Mouse (Mus musculus) hindbrain, postnatal 0 days (tissue): ENCODE measurements around the gene Oit3. TPM values are rescaled to one million over a fixed set of nuclear protein-coding genes. Genes with fewer than 3 reads are reported as not detected.
"Not testable (repeated sequence)": the region's sequence is repeated elsewhere in the genome, so short reads cannot be mapped to it uniquely, and the experiment has no call there.

Experiments used
- ATAC-seq: fragments of 200-750 bp; cut with Nextera tagmentation; 2 replicates; pipeline ENCODE4 v1.8.0; 2017; ENCODE audit warnings: mild to moderate bottlenecking, moderate TSS enrichment, moderate library complexity
- DNase-seq: peaks from one replicate; pipeline ENCODE4 v3.0.0-alpha.2; 2015; ENCODE audit warnings: low spot score
- H3K27ac ChIP-seq: fragments of 300-500 bp; sonication (generic); 2 replicates; pipeline ENCODE4 v1.5.1; 2014; ENCODE audit warnings: mild to moderate bottlenecking
- H3K27me3 ChIP-seq: fragments of 300-500 bp; sonication (generic); 2 replicates; pipeline ENCODE4 v1.6.1; 2014; ENCODE audit warnings: low read length, mixed read lengths; ENCODE audit not compliant: insufficient read depth
- H3K36me3 ChIP-seq: fragments of 300-500 bp; sonication (generic); 2 replicates; pipeline ENCODE4 v1.6.1; 2014; ENCODE audit warnings: low read length, mixed read lengths; ENCODE audit not compliant: insufficient read depth
- H3K4me1 ChIP-seq: fragments of 300-500 bp; sonication (generic); 2 replicates; pipeline ENCODE4 v1.6.1; 2014; ENCODE audit warnings: antibody characterized with exemption, low read length, mixed read lengths; ENCODE audit not compliant: insufficient read depth
- H3K4me2 ChIP-seq: fragments of 300-500 bp; sonication (generic); 2 replicates; pipeline ENCODE4 v1.6.1; 2014; ENCODE audit warnings: low read depth, mild to moderate bottlenecking, low read length, moderate library complexity, mixed read lengths
- H3K4me3 ChIP-seq: fragments of 300-500 bp; sonication (generic); 2 replicates; pipeline ENCODE4 v1.5.1; 2014; ENCODE audit warnings: low read length
- H3K9ac ChIP-seq: fragments of 300-500 bp; sonication (generic); replicated peaks from 2 replicates; pipeline ENCODE4 v1.6.1; 2014; ENCODE audit warnings: mild to moderate bottlenecking, low read length, moderate library complexity, mixed read lengths
- H3K9me3 ChIP-seq: fragments of 300-500 bp; sonication (generic); 2 replicates; pipeline ENCODE4 v1.6.1; 2016; ENCODE audit warnings: low read length, mixed read lengths
- CTCF ChIP-seq: IDR thresholded peaks from 2 replicates; pipeline ENCODE4 v1.5.1; 2016; ENCODE audit warnings: antibody characterized with exemption, control low read depth, low read depth
- WGBS: fragments of 180-500 bp; shearing (Covaris S2); extraction: QIAGEN DNeasy Blood & Tissue Kit; methylation state at CpG from one replicate; pipeline ENCODE4 v1.1.7; 2014; 5-methylcytosine and 5-hydroxymethylcytosine counted together
- polyA plus RNA-seq: library from polyadenylated mRNA; unstranded; fragments of >200 nt; fragmentation: Nextera tagmentation; extraction: Ambion mirVana; gene quantifications from 2 replicates; pipeline ENCODE4 v1.2.1, GENCODE M21; 2015
- total RNA-seq: library from RNA; depleted of rRNA; stranded (reverse); fragments of >200 nt; gene quantifications from 2 replicates; pipeline ENCODE4 v1.2.3, GENCODE M21; 2014

Gene Oit3
- total and polyA plus RNA-seq, 2 experiments from 2014 or later: 0.11 TPM; not detected in 1

GRCm38 (mm10) chr10:59391907-59392306 is 49.7 kb downstream of the Oit3 start:
- Histone ChIP-seq H3K27ac (no peak overlapping the region), H3K36me3 (no peaks in the 10 kb centered on the region), H3K4me1 (no peaks in the 10 kb centered on the region), H3K4me3 (no peak overlapping the region), H3K9ac (no peak overlapping the region), H3K9me3 (0 out of 2 replicates have a peak, but pooled peaks cover 4% of the 10 kb centered on the region), H3K4me2 (no peak overlapping the region), H3K27me3 (no peaks in the 10 kb centered on the region)
- ATAC-seq (no peak), DNase-seq (no peak)
- 76% methylated on average over 4 of the region's 4 CpGs for WGBS
- no peak for TF ChIP-seq CTCF

GRCm38 (mm10) chr10:59389652-59390051 is 51.9 kb downstream of the Oit3 start:
- ATAC-seq (no peak), DNase-seq (no peak)
- no peak overlapping the region for H3K4me2 ChIP-seq
- H3K36me3 ChIP-seq: no peaks in the 10 kb centered on the region
- no peak overlapping the region for H3K4me3 ChIP-seq
- 0 out of 2 replicates have a peak, but pooled peaks cover 4% of the 10 kb centered on the region for H3K9me3 ChIP-seq
- 91% methylated on average over 3 of the region's 3 CpGs for WGBS
- no peak overlapping the region for H3K9ac ChIP-seq
- no peaks in the 10 kb centered on the region for H3K27me3 ChIP-seq
- no peaks in the 10 kb centered on the region for H3K4me1 ChIP-seq
- no peak overlapping the region for H3K27ac ChIP-seq
- no peak for TF ChIP-seq CTCF

- no peak overlapping the region for H3K27ac ChIP-seq
- H3K4me1 ChIP-seq: no peaks in the 10 kb centered on the region
- H3K4me2 ChIP-seq: no peak overlapping the region
- ATAC-seq (no peak), DNase-seq (peak; percentile 30)
- WGBS: 73% methylated on average over 7 of the region's 8 CpGs
- no peak overlapping the region for H3K9ac ChIP-seq
- no peak overlapping the region for H3K4me3 ChIP-seq
- no peaks in the 10 kb centered on the region for H3K36me3 ChIP-seq
- no peaks in the 10 kb centered on the region for H3K27me3 ChIP-seq
- no peak for TF ChIP-seq CTCF
- H3K9me3 ChIP-seq: 0 out of 2 replicates have a peak, but pooled peaks cover 4% of the 10 kb centered on the region
Observed at GRCm38 (mm10) chr10:59386951-59387350, 54.6 kb downstream of the Oit3 start.

- not testable (repeated sequence) for H3K27ac ChIP-seq, ATAC-seq, H3K9me3 ChIP-seq, H3K36me3 ChIP-seq, H3K4me3 ChIP-seq, H3K27me3 ChIP-seq, H3K4me1 ChIP-seq, H3K9ac ChIP-seq, DNase-seq, H3K4me2 ChIP-seq
- WGBS: 84% methylated on average over 6 of the region's 10 CpGs
Observed at GRCm38 (mm10) chr10:59381563-59381962, 60.0 kb downstream of the Oit3 start.

- no peaks in the 10 kb centered on the region for H3K27me3 ChIP-seq
- no peak for DNase-seq
- H3K9me3 ChIP-seq: no peaks in the 10 kb centered on the region
- no peaks in the 10 kb centered on the region for H3K36me3 ChIP-seq
- no peak overlapping the region for H3K4me2 ChIP-seq
- no peak for TF ChIP-seq CTCF
- WGBS: 66% methylated on average over 2 of the region's 2 CpGs
- no peak overlapping the region for H3K27ac ChIP-seq
- no peaks in the 10 kb centered on the region for H3K4me1 ChIP-seq
- H3K9ac ChIP-seq: no peak overlapping the region
- no peak overlapping the region for H3K4me3 ChIP-seq
- 0 out of 2 replicates have a peak, but pooled peaks have one; percentile 18 for ATAC-seq
Observed at GRCm38 (mm10) chr10:59380411-59380821, 61.2 kb downstream of the Oit3 start.

GRCm38 (mm10) chr10:59379927-59380326 is 61.7 kb downstream of the Oit3 start:
- no peak overlapping the region for H3K9ac ChIP-seq
- no peaks in the 10 kb centered on the region for H3K36me3 ChIP-seq
- H3K27ac ChIP-seq: no peak overlapping the region
- ATAC-seq: no peak
- WGBS: 70% methylated on average over 3 of the region's 3 CpGs
- H3K27me3 ChIP-seq: no peaks in the 10 kb centered on the region
- DNase-seq: no peak
- TF ChIP-seq CTCF: no peak
- no peak overlapping the region for H3K4me2 ChIP-seq
- no peaks in the 10 kb centered on the region for H3K4me1 ChIP-seq
- H3K9me3 ChIP-seq: no peaks in the 10 kb centered on the region
- no peak overlapping the region for H3K4me3 ChIP-seq

- peak; percentile 22 for TF ChIP-seq CTCF
- Histone ChIP-seq H3K4me3 (no peak overlapping the region), H3K9ac (no peak overlapping the region), H3K27me3 (no peaks in the 10 kb centered on the region), H3K36me3 (no peaks in the 10 kb centered on the region), H3K9me3 (no peaks in the 10 kb centered on the region), H3K4me2 (no peak overlapping the region), H3K27ac (no peak overlapping the region), H3K4me1 (no peaks in the 10 kb centered on the region)
- ATAC-seq (no peak), DNase-seq (no peak)
- WGBS: 89% methylated on average over 4 of the region's 4 CpGs
Observed at GRCm38 (mm10) chr10:59378728-59379127, 62.9 kb downstream of the Oit3 start.
